Mouse (Mus musculus) kidney, adult 2 months (tissue): ENCODE measurements around the gene Vangl2.

Experiments used
- CTCF ChIP-seq: fragments of 200-500 bp; conservative IDR thresholded peaks from 2 replicates; pipeline ENCODE4 v1.5.1; 2011; ENCODE audit warnings: low read depth, mild to moderate bottlenecking, control low read depth, low read length, moderate library complexity, mixed read lengths; ENCODE audit not compliant: insufficient read depth, insufficient read length
- POLR2A ChIP-seq: fragments of 200-500 bp; IDR thresholded peaks from one replicate; pipeline ENCODE4 v1.6.1; 2011; ENCODE audit warnings: low read depth, low read length, control low read depth

DNA sequence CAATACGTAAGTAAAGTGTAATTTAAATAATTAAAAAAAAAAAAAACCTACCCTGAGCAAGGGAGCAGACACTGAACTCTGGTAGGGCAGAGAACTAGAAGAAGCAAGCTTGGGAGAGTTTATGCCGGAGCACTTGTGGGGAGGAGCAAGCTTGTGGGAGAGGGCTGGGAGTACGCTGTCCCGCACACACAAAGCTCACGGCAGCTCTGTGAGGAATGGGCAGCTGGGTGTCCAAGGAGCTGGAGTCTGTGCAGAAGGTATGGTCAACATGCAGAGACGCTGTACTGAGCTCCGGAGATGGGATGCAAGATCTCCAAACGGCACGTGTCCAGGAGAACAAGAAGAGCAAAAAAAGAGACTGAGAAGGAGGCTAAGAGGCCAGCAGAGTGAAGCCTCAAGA, 13.5 kb downstream of the Vangl2 start:
- TF ChIP-seq CTCF (no peak), POLR2A (no peak)
